Comparison of ENCODE assay signal across 9 mouse cellular contexts in genomic region chr12:27104925-27105571, GRCm38 (mm10).
DNase-seq lines count a peak whose midpoint lies in the region; ATAC-seq and TF ChIP-seq lines count a peak whose summit lies in the region.
"Had no signal": no experiment of that assay in that cellular context is flagged by ENCODE, and none has a peak within 500 bp of the region (broad histone marks: within the 10 kb centered on the region; RNA-seq: fewer than 3 reads in every experiment).

No protein-coding gene starts in this region.

- no peak overlapping the region for H3K4me3 ChIP-seq in forebrain, embryonic 13.5 days
- no peak overlapping the region for H3K4me3 ChIP-seq in forebrain, embryonic 11.5 days (ENCODE audit: low read depth, low read length)
- no peak overlapping the region for H3K4me3 ChIP-seq in midbrain, embryonic 13.5 days (replicated peaks)
- H3K4me3 ChIP-seq in midbrain, embryonic 11.5 days (ENCODE audit: low read depth, low read length), result no peak overlapping the region
- no peak overlapping the region for H3K4me3 ChIP-seq in left cerebral cortex, adult 2 months

- intact Hi-C loops in left cerebral cortex, adult 2 months (cut with DNase I), result loop anchor here (2.0 kb wide), 1 partner anchor 44 kb away; no protein-coding TSS in a partner anchor

- H3K27me3 ChIP-seq in forebrain, embryonic 13.5 days, result no peaks in the 10 kb centered on the region
- H3K27me3 ChIP-seq in forebrain, embryonic 11.5 days (ENCODE audit: control insufficient read depth, insufficient read depth, low read length), result no peaks in the 10 kb centered on the region
- no peaks in the 10 kb centered on the region for H3K27me3 ChIP-seq in midbrain, embryonic 13.5 days
- no peaks in the 10 kb centered on the region for H3K27me3 ChIP-seq in midbrain, embryonic 11.5 days (ENCODE audit: control insufficient read depth, insufficient read depth, low read length)

- no peak for TF ChIP-seq CTCF in left cerebral cortex, adult 2 months (IDR thresholded peaks at IDR 0.05)

- 0 out of 2 replicates have a peak, but pooled peaks cover 6% of the 10 kb centered on the region for H3K4me1 ChIP-seq in forebrain, embryonic 13.5 days
- H3K4me1 ChIP-seq in forebrain, embryonic 11.5 days (replicated peaks; ENCODE audit: control insufficient read depth, insufficient read depth, low read length), result no peaks in the 10 kb centered on the region
- peaks cover 7% of the 10 kb centered on the region; the same call in 1 of the 2 replicates for H3K4me1 ChIP-seq in midbrain, embryonic 13.5 days (replicated peaks)
- no peaks in the 10 kb centered on the region for H3K4me1 ChIP-seq in midbrain, embryonic 11.5 days (ENCODE audit: control insufficient read depth, insufficient read depth, low read length)

- ATAC-seq in forebrain, embryonic 13.5 days, result peak; percentile 86
- ATAC-seq in forebrain, embryonic 11.5 days (replicated peaks; ENCODE audit: low FRiP score), result no peak
- 0 out of 2 replicates have a peak, but pooled peaks have one; percentile 58 for ATAC-seq in midbrain, embryonic 13.5 days
- no peak for ATAC-seq in midbrain, embryonic 11.5 days (ENCODE audit: low FRiP score)

- 0 out of 2 replicates have a peak overlapping the region, but pooled peaks have one; percentile 36 for H3K27ac ChIP-seq in forebrain, embryonic 13.5 days
- H3K27ac ChIP-seq in forebrain, embryonic 11.5 days (ENCODE audit: low read depth, low read length), result no peak overlapping the region
- peak overlapping the region; percentile 72 for H3K27ac ChIP-seq in midbrain, embryonic 13.5 days
- no peak overlapping the region for H3K27ac ChIP-seq in midbrain, embryonic 11.5 days (ENCODE audit: low read depth, low read length)
- H3K27ac ChIP-seq in left cerebral cortex, adult 2 months, result peak overlapping the region; percentile 53; the same call in 1 of the 2 replicates

- H3K4me2 ChIP-seq in forebrain, embryonic 13.5 days, result no peak overlapping the region
- no peak overlapping the region for H3K4me2 ChIP-seq in forebrain, embryonic 11.5 days (ENCODE audit: low read depth, low read length, severe bottlenecking)
- H3K4me2 ChIP-seq in midbrain, embryonic 13.5 days (replicated peaks), result no peak overlapping the region
- no peak overlapping the region for H3K4me2 ChIP-seq in midbrain, embryonic 11.5 days

- no peaks in the 10 kb centered on the region for H3K9me3 ChIP-seq in forebrain, embryonic 13.5 days (replicated peaks)
- no peaks in the 10 kb centered on the region for H3K9me3 ChIP-seq in forebrain, embryonic 11.5 days (ENCODE audit: control insufficient read depth, low read length)
- H3K9me3 ChIP-seq in midbrain, embryonic 13.5 days, result 0 out of 2 replicates have a peak, but pooled peaks cover 2% of the 10 kb centered on the region
- H3K9me3 ChIP-seq in midbrain, embryonic 11.5 days (ENCODE audit: control insufficient read depth, low read length), result no peaks in the 10 kb centered on the region

- H3K36me3 ChIP-seq in forebrain, embryonic 13.5 days (ENCODE audit: poor library complexity, severe bottlenecking), result no peaks in the 10 kb centered on the region
- H3K36me3 ChIP-seq in forebrain, embryonic 11.5 days (ENCODE audit: control insufficient read depth, insufficient read depth, low read length), result no peaks in the 10 kb centered on the region
- no peaks in the 10 kb centered on the region for H3K36me3 ChIP-seq in midbrain, embryonic 13.5 days
- H3K36me3 ChIP-seq in midbrain, embryonic 11.5 days (ENCODE audit: control insufficient read depth, insufficient read depth, low read length), result no peaks in the 10 kb centered on the region

- 46% methylated on average over 9 of the region's 9 CpGs for WGBS in forebrain, embryonic 13.5 days
- WGBS in forebrain, embryonic 11.5 days, result 80% methylated on average over 9 of the region's 9 CpGs
- 58% methylated on average over 9 of the region's 9 CpGs for WGBS in midbrain, embryonic 13.5 days
- 74% methylated on average over 9 of the region's 9 CpGs for WGBS in midbrain, embryonic 11.5 days

- no peak overlapping the region for H3K9ac ChIP-seq in forebrain, embryonic 13.5 days
- no peak overlapping the region for H3K9ac ChIP-seq in forebrain, embryonic 11.5 days (ENCODE audit: low read length)
- H3K9ac ChIP-seq in midbrain, embryonic 13.5 days (replicated peaks), result no peak overlapping the region
- no peak overlapping the region for H3K9ac ChIP-seq in midbrain, embryonic 11.5 days (ENCODE audit: low read length)

- no peak for DNase-seq in forebrain, embryonic 11.5 days (ENCODE audit: low spot score)
- no peak for DNase-seq in midbrain, embryonic 11.5 days (ENCODE audit: low spot score, missing footprints)
- no peak for DNase-seq in left cerebral cortex, adult 2 months (ENCODE audit: extremely low spot score in 1 of 2, low spot score in 2 of 2)
- peak; percentile 74 for DNase-seq in telencephalon, adult 2 months (ENCODE audit: low read depth, low spot score)
- DNase-seq in thymus, postnatal 25 days, result no peak
- no peak for DNase-seq in gastrocnemius, postnatal 10 days
- DNase-seq: lung, postnatal 36 days had no signal

Comparison
In these comparisons a context has a peak if more than half of its experiments do, and no peak if none do; other contexts are left out.
1. ATAC-seq: peak in forebrain, embryonic 13.5 days (single experiment) and midbrain, embryonic 13.5 days (single experiment); none in forebrain, embryonic 11.5 days (single experiment) and midbrain, embryonic 11.5 days (single experiment).
2. H3K27ac ChIP-seq: peak in forebrain, embryonic 13.5 days (single experiment), midbrain, embryonic 13.5 days (single experiment) and left cerebral cortex, adult 2 months (single experiment); none in forebrain, embryonic 11.5 days (single experiment) and midbrain, embryonic 11.5 days (single experiment).